ENCODE assay signal across 9 mouse cellular contexts in the genomic region with DNA sequence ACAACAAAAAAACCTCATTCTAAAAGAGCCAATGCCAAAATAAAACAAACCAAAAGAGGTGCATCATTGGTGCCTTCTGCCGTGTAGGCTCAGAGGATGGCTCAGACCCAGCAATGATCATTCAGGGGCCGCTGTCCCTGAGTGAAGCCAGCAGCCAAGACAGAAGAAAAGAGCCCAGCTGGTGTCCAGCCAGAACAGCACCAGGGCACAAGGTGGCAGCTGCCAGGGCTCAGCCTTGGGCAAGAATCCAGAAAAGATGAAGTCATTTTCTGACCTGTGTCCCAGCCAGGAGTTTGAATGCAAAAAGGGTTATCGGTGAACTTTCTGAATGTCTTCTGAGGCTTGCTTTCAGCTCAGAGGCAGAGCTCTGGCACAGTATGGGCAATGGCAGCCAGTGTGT.
DNase-seq lines count a peak whose midpoint lies in the region; ATAC-seq lines count a peak whose summit lies in the region.
"Had no signal": no experiment of that assay in that cellular context is flagged by ENCODE, and none has a peak within 500 bp of the region (broad histone marks: within the 10 kb centered on the region; RNA-seq: fewer than 3 reads in every experiment).

No protein-coding gene starts in this region.

- 0 out of 2 replicates have a peak, but pooled peaks cover 4% of the 10 kb centered on the region for H3K27me3 ChIP-seq in heart, embryonic 12.5 days (replicated peaks)
- H3K27me3 ChIP-seq: liver, embryonic 13.5 days had no signal

- DNase-seq in heart, adult 11 months = peak; percentile 93
- DNase-seq in adipocyte (ENCODE audit: low spot score) = peak; percentile 69
- peak; percentile 65 to 78 for DNase-seq in cerebellum, postnatal 25 days
- peak; percentile 51 to 55 for DNase-seq in heart, postnatal 36 days
- peak; percentile 37 to 72 for DNase-seq in lung, adult 18-20 months
- no peak for DNase-seq in thymus, postnatal 0 days (ENCODE audit: low spot score)
- DNase-seq in spleen, adult 12 weeks (ENCODE audit: low spot score) = no peak
- DNase-seq: liver, embryonic 13.5 days had no signal

- no peak overlapping the region for H3K27ac ChIP-seq in heart, embryonic 12.5 days (ENCODE audit: poor library complexity, severe bottlenecking)
- H3K27ac ChIP-seq: liver, embryonic 13.5 days had no signal

- no peaks in the 10 kb centered on the region for H3K36me3 ChIP-seq in heart, embryonic 12.5 days
- H3K36me3 ChIP-seq: liver, embryonic 13.5 days had no signal

- peaks cover 15% of the 10 kb centered on the region for H3K4me1 ChIP-seq in heart, embryonic 12.5 days (replicated peaks)

- 0 out of 2 replicates have a peak, but pooled peaks cover 3% of the 10 kb centered on the region for H3K9me3 ChIP-seq in heart, embryonic 12.5 days (replicated peaks)
- H3K9me3 ChIP-seq: liver, embryonic 13.5 days had no signal

- ATAC-seq in heart, embryonic 12.5 days (ENCODE audit: insufficient number of reproducible peaks, low FRiP score) = no peak

- intact Hi-C loops in heart, postnatal 36 days (cut with DNase I) = loop anchor here (5.0 kb wide), 3 partner anchors 33 to 243 kb away; no protein-coding TSS in a partner anchor

- H3K9ac ChIP-seq in heart, embryonic 12.5 days = no peak overlapping the region
- H3K9ac ChIP-seq: liver, embryonic 13.5 days had no signal

- H3K4me3 ChIP-seq in heart, embryonic 12.5 days = no peak overlapping the region
- H3K4me3 ChIP-seq: liver, embryonic 13.5 days had no signal

- no peak overlapping the region for H3K4me2 ChIP-seq in heart, embryonic 12.5 days
- H3K4me2 ChIP-seq: liver, embryonic 13.5 days had no signal

- WGBS in heart, embryonic 12.5 days = 71% methylated on average over 3 of the region's 3 CpGs

Comparison
In these comparisons a context has a peak if more than half of its experiments do, and no peak if none do; other contexts are left out.
1. DNase-seq: peak in heart, adult 11 months (single experiment), adipocyte (single experiment), cerebellum, postnatal 25 days (2 of 2), heart, postnatal 36 days (2 of 2) and lung, adult 18-20 months (2 of 2); none in thymus, postnatal 0 days (single experiment) and spleen, adult 12 weeks (single experiment).